Mouse (Mus musculus): ENCODE results near the gene Gm12794. TPM values are rescaled to one million over a fixed set of nuclear protein-coding genes. Genes with fewer than 3 reads are reported as not detected.
"Not testable (repeated sequence)": the region's sequence is repeated elsewhere in the genome, so short reads cannot be mapped to it uniquely, and the experiment has no call there.

Gene Gm12794
- polyA plus RNA-seq (2015; fragmentation: Nextera tagmentation; extraction: Ambion mirVana): not detected in 2 replicates

- ATAC-seq (ENCODE audit: insufficient read depth, low FRiP score); H3K4me2 ChIP-seq (ENCODE audit: low read depth, low read length); H3K4me3 ChIP-seq (replicated peaks; ENCODE audit: low read length); H3K4me1 ChIP-seq (ENCODE audit: control insufficient read depth, insufficient read depth, low read length); H3K27ac ChIP-seq (ENCODE audit: low read length); H3K9ac ChIP-seq (ENCODE audit: low read length); H3K27me3 ChIP-seq (ENCODE audit: control insufficient read depth, insufficient read depth, low read length); H3K36me3 ChIP-seq (ENCODE audit: control insufficient read depth, insufficient read depth, low read length); H3K9me3 ChIP-seq (replicated peaks; ENCODE audit: control insufficient read depth, low read length): not testable (repeated sequence)
- WGBS: 73% methylated on average over 1 of the region's 2 CpGs
Measured at GRCm38 (mm10) chr4:101940107-101940506, at the start of gene Gm12794. Gene Gm12794 (plus strand): TSS chr4:101940407.

DNA sequence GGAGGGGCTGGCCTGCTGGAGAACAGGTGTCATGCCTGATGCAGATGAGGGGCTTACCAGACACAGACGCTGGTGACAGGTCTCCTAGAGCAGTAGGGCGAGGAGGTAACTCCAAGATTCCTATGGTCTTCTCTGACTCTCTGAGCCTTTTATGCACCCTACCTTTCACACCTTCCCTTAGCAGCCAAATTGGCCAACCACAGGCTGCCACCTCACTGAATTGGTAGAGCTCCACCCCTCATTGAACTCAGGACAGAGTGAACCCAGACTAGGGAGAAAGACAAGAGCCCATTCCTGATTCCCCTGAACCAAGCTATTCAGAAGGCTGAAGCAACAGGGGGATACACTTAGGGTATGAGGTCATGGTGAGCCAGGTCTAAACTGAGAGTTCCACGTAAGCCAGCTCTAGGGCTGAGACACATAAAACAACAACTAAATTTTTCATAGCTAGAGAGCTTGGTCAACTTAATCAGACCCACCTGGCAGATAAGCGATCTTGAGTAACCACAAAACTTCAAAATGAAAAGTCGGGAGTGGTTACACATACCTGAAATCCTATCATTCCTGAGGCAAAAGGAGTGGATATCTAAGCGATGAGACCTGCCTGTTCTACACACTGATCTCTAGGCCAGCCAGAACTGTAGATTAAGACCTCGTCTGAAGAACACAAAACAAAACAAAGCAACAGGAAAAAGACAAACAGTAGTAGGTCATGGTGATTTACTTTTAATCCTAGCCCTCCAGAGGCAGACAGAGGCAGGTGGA is 46.4 kb upstream of the Gm12794 start, which contains the start of gene C130073F10Rik:
Gene C130073F10Rik, minus strand, starts transcription at position 134 of the 765 bp plus-strand sequence.
- H3K4me3 ChIP-seq (replicated peaks; ENCODE audit: low read length): no peak within 1 kb of the TSS
- 72% methylated on average over 7 of the region's 7 CpGs for WGBS
- no peak within 1 kb of the TSS for H3K9ac ChIP-seq (ENCODE audit: low read length)
- H3K27ac ChIP-seq (ENCODE audit: low read length): no peak within 1 kb of the TSS
- H3K9me3 ChIP-seq (replicated peaks; ENCODE audit: control insufficient read depth, low read length): no peaks in the 10 kb centered on the region
- no peaks in the 10 kb centered on the region for H3K27me3 ChIP-seq (ENCODE audit: control insufficient read depth, insufficient read depth, low read length)
- H3K36me3 ChIP-seq (ENCODE audit: control insufficient read depth, insufficient read depth, low read length): no peaks in the 10 kb centered on the region
- H3K4me2 ChIP-seq (ENCODE audit: low read depth, low read length): no peak within 1 kb of the TSS
- ATAC-seq (ENCODE audit: insufficient read depth, low FRiP score): no peak
- no peaks in the 10 kb centered on the region for H3K4me1 ChIP-seq (ENCODE audit: control insufficient read depth, insufficient read depth, low read length)

DNA sequence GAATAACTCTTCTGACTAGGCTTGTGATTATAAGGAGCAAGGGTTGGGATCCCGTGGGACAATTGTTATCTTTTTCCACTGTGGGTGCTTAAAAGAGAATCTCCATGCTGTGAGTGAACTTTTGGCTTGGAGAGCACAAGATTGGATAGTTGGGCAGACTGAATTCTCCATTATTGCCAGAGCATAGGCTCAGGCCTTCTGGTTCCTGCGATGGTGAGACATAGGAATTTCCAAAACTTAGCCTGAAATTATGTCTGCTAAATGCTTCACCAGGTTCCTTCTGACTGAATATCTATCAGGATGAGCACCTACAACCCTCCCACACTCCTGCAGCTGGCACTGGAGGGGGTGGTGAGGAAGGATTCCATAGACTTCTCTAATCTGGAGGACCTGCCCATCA is 31.4 kb upstream of the Gm12794 start, which contains the start of gene Gm12800:
Gene Gm12800, plus strand, starts transcription at position 301 of the 400 bp plus-strand sequence.
- WGBS: 97% methylated on average over 2 of the region's 2 CpGs
- not testable (repeated sequence) for H3K36me3 ChIP-seq (ENCODE audit: control insufficient read depth, insufficient read depth, low read length); H3K27ac ChIP-seq (ENCODE audit: low read length); H3K9ac ChIP-seq (ENCODE audit: low read length); H3K4me2 ChIP-seq (ENCODE audit: low read depth, low read length); ATAC-seq (ENCODE audit: insufficient read depth, low FRiP score); H3K4me1 ChIP-seq (ENCODE audit: control insufficient read depth, insufficient read depth, low read length); H3K4me3 ChIP-seq (replicated peaks; ENCODE audit: low read length); H3K27me3 ChIP-seq (ENCODE audit: control insufficient read depth, insufficient read depth, low read length); H3K9me3 ChIP-seq (replicated peaks; ENCODE audit: control insufficient read depth, low read length)

GRCm38 (mm10) chr4:101980949-101981348 is 40.7 kb downstream of the Gm12794 start, which contains the start of gene Gm12790:
Gene Gm12790 (minus strand): TSS chr4:101981049.
- H3K9ac ChIP-seq (ENCODE audit: low read length); ATAC-seq (ENCODE audit: insufficient read depth, low FRiP score); H3K36me3 ChIP-seq (ENCODE audit: control insufficient read depth, insufficient read depth, low read length); H3K4me1 ChIP-seq (ENCODE audit: control insufficient read depth, insufficient read depth, low read length); H3K9me3 ChIP-seq (replicated peaks; ENCODE audit: control insufficient read depth, low read length); H3K4me2 ChIP-seq (ENCODE audit: low read depth, low read length); H3K4me3 ChIP-seq (replicated peaks; ENCODE audit: low read length); H3K27me3 ChIP-seq (ENCODE audit: control insufficient read depth, insufficient read depth, low read length); H3K27ac ChIP-seq (ENCODE audit: low read length): not testable (repeated sequence)
- WGBS: no CpG with 5 or more reads among the region's 5 CpGs

GRCm38 (mm10) chr4:101985678-101986077 is 45.5 kb downstream of the Gm12794 start:
- ATAC-seq (ENCODE audit: insufficient read depth, low FRiP score): no peak
- H3K4me3 ChIP-seq (replicated peaks; ENCODE audit: low read length): no peak overlapping the region

DNA sequence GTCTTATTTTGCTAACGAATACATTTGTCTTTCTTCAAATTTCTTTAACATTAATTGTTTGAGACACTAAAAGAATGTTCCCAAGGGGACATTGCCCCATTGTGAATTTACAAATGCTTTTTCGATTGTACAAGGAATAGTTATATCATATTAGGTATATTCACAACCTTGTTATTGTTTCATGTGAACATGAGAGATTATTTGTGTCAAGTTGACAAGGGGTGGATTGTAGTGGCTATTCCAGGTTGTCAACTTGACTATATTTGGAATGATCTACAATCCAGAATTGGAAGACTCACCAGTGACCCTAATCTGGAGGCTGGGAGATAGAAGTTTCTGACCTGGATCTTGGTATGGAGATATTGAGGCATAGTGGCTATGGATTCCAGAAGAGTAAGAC is 46.1 kb downstream of the Gm12794 start, which contains the start of gene Gm12789:
Gene Gm12789, plus strand, starts transcription at position 301 of the 400 bp plus-strand sequence.
- not testable (repeated sequence) for H3K4me1 ChIP-seq (ENCODE audit: control insufficient read depth, insufficient read depth, low read length); H3K4me3 ChIP-seq (replicated peaks; ENCODE audit: low read length); H3K9ac ChIP-seq (ENCODE audit: low read length); H3K27ac ChIP-seq (ENCODE audit: low read length); H3K27me3 ChIP-seq (ENCODE audit: control insufficient read depth, insufficient read depth, low read length); H3K4me2 ChIP-seq (ENCODE audit: low read depth, low read length); H3K9me3 ChIP-seq (replicated peaks; ENCODE audit: control insufficient read depth, low read length); ATAC-seq (ENCODE audit: insufficient read depth, low FRiP score); H3K36me3 ChIP-seq (ENCODE audit: control insufficient read depth, insufficient read depth, low read length)
- 80% methylated on average over 2 of the region's 2 CpGs for WGBS

More at GRCm38 (mm10) chr4:101985678-101986077, 45.5 kb downstream of the Gm12794 start:
- Histone ChIP-seq H3K27ac (ENCODE audit: low read length) (no peak overlapping the region), H3K4me1 (ENCODE audit: control insufficient read depth, insufficient read depth, low read length) (no peaks in the 10 kb centered on the region), H3K4me2 (ENCODE audit: low read depth, low read length) (no peak overlapping the region), H3K36me3 (ENCODE audit: control insufficient read depth, insufficient read depth, low read length) (no peaks in the 10 kb centered on the region), H3K27me3 (ENCODE audit: control insufficient read depth, insufficient read depth, low read length) (no peaks in the 10 kb centered on the region), H3K9me3 (replicated peaks; ENCODE audit: control insufficient read depth, low read length) (no peaks in the 10 kb centered on the region), H3K9ac (ENCODE audit: low read length) (no peak overlapping the region)
- 73% methylated on average over 5 of the region's 5 CpGs for WGBS

Other genes starting within 250 kb of the Gm12794 start
- gene Lepr, start 223.0 kb upstream of the Gm12794 start, polyA plus RNA-seq (2015; fragmentation: Nextera tagmentation; extraction: Ambion mirVana): 7.4 and 7.6 TPM in 2 replicates
- gene B020004J07Rik, start 96.4 kb upstream of the Gm12794 start, polyA plus RNA-seq (2015; fragmentation: Nextera tagmentation; extraction: Ambion mirVana): not detected in 2 replicates
- gene C130073F10Rik, start 46.6 kb upstream of the Gm12794 start, polyA plus RNA-seq (2015; fragmentation: Nextera tagmentation; extraction: Ambion mirVana): not detected in 2 replicates
- gene Gm12800, start 31.3 kb upstream of the Gm12794 start, polyA plus RNA-seq (2015; fragmentation: Nextera tagmentation; extraction: Ambion mirVana): not detected in 2 replicates
- not detected in 2 replicates for gene Gm12790, start 40.6 kb downstream of the Gm12794 start, polyA plus RNA-seq (2015; fragmentation: Nextera tagmentation; extraction: Ambion mirVana)
- gene Gm12789, start 46.2 kb downstream of the Gm12794 start, polyA plus RNA-seq (2015; fragmentation: Nextera tagmentation; extraction: Ambion mirVana): not detected in 2 replicates
- 12.5 and 12.9 TPM in 2 replicates for gene Pde4b, start 147.1 kb downstream of the Gm12794 start, polyA plus RNA-seq (2015; fragmentation: Nextera tagmentation; extraction: Ambion mirVana)